Mouse (Mus musculus) adrenal gland, postnatal 10 days (tissue): ENCODE measurements around the gene Ncapg2. TPM values are rescaled to one million over a fixed set of nuclear protein-coding genes. Genes with fewer than 3 reads are reported as not detected.

ENCODE experiments used
- total RNA-seq, 2 experiments: library from RNA; stranded (reverse); gene quantifications; 2 replicates each; pipeline ENCODE4 v1.2.3; 2021

The Ncapg2 gene
- total RNA-seq, 2 experiments from 2014 or later: 22.1 to 23.0 TPM

Other genes starting within 250 kb of the Ncapg2 start
- 10 to 100 TPM; 11.8 to 12.1 TPM for gene Wdr60, start 142.4 kb upstream of the Ncapg2 start, total RNA-seq
- not detected for gene Gm11027, start 130.0 kb upstream of the Ncapg2 start, total RNA-seq
- 10 to 100 TPM; 42.2 to 46.8 TPM for gene Esyt2, start 124.2 kb upstream of the Ncapg2 start, total RNA-seq
- 10 to 100 TPM; 13.1 to 17.2 TPM for gene Ptprn2, start 80.3 kb downstream of the Ncapg2 start, total RNA-seq